Mouse (Mus musculus): ENCODE results near the gene Gripap1.

- TF ChIP-seq CTCF (IDR thresholded peaks at IDR 0.05; ENCODE audit: control insufficient read depth, insufficient read depth, low read length), result no peak
- TF ChIP-seq POLR2A (IDR thresholded peaks at IDR 0.05; ENCODE audit: borderline replicate concordance, control insufficient read depth, low read depth, low read length), result no peak
These were observed 26.7 kb upstream of the Gripap1 start for GRCm38 (mm10) chrX:7762921-7763197.

Measured in bone marrow, adult 2 months (tissue).